28 mouse cellular contexts compared by ENCODE assay signal in the genomic region with DNA sequence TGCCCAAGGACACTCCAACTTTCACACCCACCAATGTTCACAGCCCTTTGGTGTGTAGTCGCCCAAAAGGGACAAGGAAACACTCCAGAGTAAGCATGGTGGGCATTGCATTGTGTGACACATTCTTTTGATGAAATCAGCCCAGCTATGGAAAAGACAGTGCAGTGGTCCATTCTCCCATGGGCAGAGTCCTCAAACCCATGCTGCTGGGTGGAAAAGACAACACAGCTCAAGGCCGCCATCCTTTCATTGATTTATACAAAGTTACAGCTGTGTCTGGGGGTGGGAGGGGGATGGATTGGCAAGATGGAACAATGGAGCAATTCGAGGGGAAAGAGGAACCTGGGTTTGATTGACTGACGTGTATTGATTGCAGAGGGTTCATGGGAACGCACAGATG. TPM values are rescaled to one million over a fixed set of nuclear protein-coding genes. Genes with fewer than 3 reads are reported as not detected.
A peak's percentile ranks its signal among the peaks of the same experiment; 100 is the strongest.
DNase-seq lines count a peak whose midpoint lies in the region; ATAC-seq lines count a peak whose summit lies in the region.
"Had no signal": no experiment of that assay in that cellular context is flagged by ENCODE, and none has a peak within 500 bp of the region (broad histone marks: within the 10 kb centered on the region; RNA-seq: fewer than 3 reads in every experiment).

No protein-coding gene starts in this region.

- H3K4me3 ChIP-seq in forebrain, embryonic 10.5 days = no peak overlapping the region
- no peak overlapping the region for H3K4me3 ChIP-seq in forebrain, embryonic 14.5 days (ENCODE audit: low read depth, low read length)
- H3K4me3 ChIP-seq in hindbrain, embryonic 11.5 days (ENCODE audit: low read depth, low read length) = no peak overlapping the region
- no peak overlapping the region for H3K4me3 ChIP-seq in hindbrain, embryonic 14.5 days (replicated peaks; ENCODE audit: low read length)
- H3K4me3 ChIP-seq: layer of hippocampus, adult 2 months; left cerebral cortex, adult 2 months; limb, embryonic 13.5 days; liver, embryonic 13.5 days had no signal

- no peak for ATAC-seq in forebrain, embryonic 14.5 days
- peak; percentile 63 for ATAC-seq in hindbrain, embryonic 11.5 days (ENCODE audit: low FRiP score)
- no peak for ATAC-seq in hindbrain, embryonic 14.5 days (ENCODE audit: low FRiP score)
- ATAC-seq: forebrain, postnatal 0 days; hindbrain, postnatal 0 days; lung, postnatal 0 days; Patski had no signal

- no peaks in the 10 kb centered on the region for H3K36me3 ChIP-seq in forebrain, embryonic 10.5 days (replicated peaks)
- H3K36me3 ChIP-seq in forebrain, embryonic 14.5 days (ENCODE audit: control insufficient read depth, insufficient read depth, low read length) = no peaks in the 10 kb centered on the region
- no peaks in the 10 kb centered on the region for H3K36me3 ChIP-seq in hindbrain, embryonic 11.5 days (ENCODE audit: control insufficient read depth, insufficient read depth, low read length)
- H3K36me3 ChIP-seq in hindbrain, embryonic 14.5 days (replicated peaks; ENCODE audit: control insufficient read depth, insufficient read depth) = no peaks in the 10 kb centered on the region
- H3K36me3 ChIP-seq: intestine, embryonic 15.5 days; limb, embryonic 13.5 days; liver, embryonic 13.5 days had no signal

- DNase-seq in forebrain, embryonic 10.5 days (ENCODE audit: extremely low spot score, low spot score) = no peak
- no peak for DNase-seq in forebrain, embryonic 14.5 days (ENCODE audit: low spot score)
- DNase-seq in hindbrain, embryonic 11.5 days (ENCODE audit: low spot score) = peak; percentile 30
- DNase-seq in hindbrain, embryonic 14.5 days (ENCODE audit: low spot score) = no peak
- peak; percentile 33 for DNase-seq in retina, embryonic 14.5 days (ENCODE audit: low spot score)
- no peak for DNase-seq in retina, postnatal 1 day
- DNase-seq in spleen, postnatal 14 days (ENCODE audit: low spot score in 2 of 2) = no peak
- DNase-seq: adrenal gland, postnatal 10 days; cerebellum, adult 11 months; cerebellum, adult 9-10 months; forebrain, postnatal 0 days; heart, postnatal 4 days; kidney, adult 2 months; kidney, postnatal 36 days; liver, embryonic 13.5 days; lung, adult 18-20 months; lung, postnatal 4 days; right cerebral cortex, postnatal 25 days; thymus, adult 2 months; thymus, postnatal 36 days had no signal

- peak overlapping the region; percentile 4; the same call in 1 of the 2 replicates for H3K27ac ChIP-seq in forebrain, embryonic 10.5 days
- no peak overlapping the region for H3K27ac ChIP-seq in forebrain, embryonic 14.5 days (ENCODE audit: low read depth, low read length)
- no peak overlapping the region for H3K27ac ChIP-seq in hindbrain, embryonic 11.5 days (ENCODE audit: low read depth, low read length)
- H3K27ac ChIP-seq in hindbrain, embryonic 14.5 days = no peak overlapping the region
- H3K27ac ChIP-seq: hindbrain, postnatal 0 days; intestine, embryonic 15.5 days; layer of hippocampus, adult 2 months; left cerebral cortex, adult 2 months; limb, embryonic 13.5 days; liver, embryonic 13.5 days had no signal

- 63% methylated on average over 5 of the region's 5 CpGs for WGBS in forebrain, embryonic 10.5 days
- WGBS in forebrain, embryonic 14.5 days = 39% methylated on average over 5 of the region's 5 CpGs
- WGBS in hindbrain, embryonic 11.5 days = 56% methylated on average over 5 of the region's 5 CpGs
- WGBS in hindbrain, embryonic 14.5 days = 42% methylated on average over 5 of the region's 5 CpGs

- no peak overlapping the region for H3K9ac ChIP-seq in forebrain, embryonic 14.5 days (ENCODE audit: low read length)
- no peak overlapping the region for H3K9ac ChIP-seq in hindbrain, embryonic 11.5 days (ENCODE audit: low read depth, low read length)
- H3K9ac ChIP-seq in hindbrain, embryonic 14.5 days = no peak overlapping the region
- H3K9ac ChIP-seq: forebrain, postnatal 0 days; intestine, embryonic 15.5 days; limb, embryonic 13.5 days; liver, embryonic 13.5 days had no signal

- no peaks in the 10 kb centered on the region for H3K9me3 ChIP-seq in forebrain, embryonic 10.5 days
- no peaks in the 10 kb centered on the region for H3K9me3 ChIP-seq in forebrain, embryonic 14.5 days (replicated peaks; ENCODE audit: control insufficient read depth, low read length)
- no peaks in the 10 kb centered on the region for H3K9me3 ChIP-seq in hindbrain, embryonic 11.5 days (ENCODE audit: control insufficient read depth, low read length)
- H3K9me3 ChIP-seq in hindbrain, embryonic 14.5 days (ENCODE audit: control insufficient read depth, low read length) = no peaks in the 10 kb centered on the region
- H3K9me3 ChIP-seq: intestine, embryonic 15.5 days; limb, embryonic 13.5 days; liver, embryonic 13.5 days had no signal

- no peak overlapping the region for H3K4me2 ChIP-seq in forebrain, embryonic 14.5 days (ENCODE audit: low read length)
- no peak overlapping the region for H3K4me2 ChIP-seq in hindbrain, embryonic 11.5 days (replicated peaks; ENCODE audit: low read depth, low read length)
- no peak overlapping the region for H3K4me2 ChIP-seq in hindbrain, embryonic 14.5 days (replicated peaks)

- peaks cover 21% of the 10 kb centered on the region for H3K4me1 ChIP-seq in forebrain, embryonic 10.5 days
- H3K4me1 ChIP-seq in forebrain, embryonic 14.5 days (ENCODE audit: control insufficient read depth, insufficient read depth, low read length) = no peaks in the 10 kb centered on the region
- H3K4me1 ChIP-seq in hindbrain, embryonic 11.5 days (replicated peaks; ENCODE audit: control insufficient read depth, insufficient read depth, low read length) = no peaks in the 10 kb centered on the region; the same call in 1 of the 2 replicates
- peaks cover 10% of the 10 kb centered on the region; the same call in 1 of the 2 replicates for H3K4me1 ChIP-seq in hindbrain, embryonic 14.5 days (replicated peaks; ENCODE audit: control insufficient read depth, insufficient read depth, low read length)

- H3K27me3 ChIP-seq in forebrain, embryonic 10.5 days (ENCODE audit: poor library complexity, severe bottlenecking) = peaks cover 35% of the 10 kb centered on the region
- no peaks in the 10 kb centered on the region for H3K27me3 ChIP-seq in forebrain, embryonic 14.5 days (replicated peaks; ENCODE audit: control insufficient read depth, insufficient read depth, low read length)
- no peaks in the 10 kb centered on the region for H3K27me3 ChIP-seq in hindbrain, embryonic 11.5 days (ENCODE audit: control insufficient read depth, insufficient read depth, low read length)
- H3K27me3 ChIP-seq in hindbrain, embryonic 14.5 days (ENCODE audit: control insufficient read depth, insufficient read depth, low read length) = no peaks in the 10 kb centered on the region
- H3K27me3 ChIP-seq: intestine, embryonic 15.5 days; Patski had no signal

RNA-seq across cellular contexts. Expression of a gene that starts 8.7 kb away (rescaled TPM):
- 0.06 TPM in 1 of 2 replicates, not detected in the other for polyA plus RNA-seq in forebrain, embryonic 10.5 days (2016; fragmentation: Nextera tagmentation; extraction: Ambion mirVana)
- polyA plus RNA-seq in forebrain, embryonic 14.5 days (2014; fragmentation: Nextera tagmentation; extraction: Ambion mirVana) = 0.18 TPM in 1 of 2 replicates, not detected in the other
- 0.08 TPM in 1 of 2 replicates, not detected in the other for polyA plus RNA-seq in hindbrain, embryonic 11.5 days (2014; fragmentation: Nextera tagmentation; extraction: Ambion mirVana)
- polyA plus RNA-seq in hindbrain, embryonic 14.5 days (2014; fragmentation: Nextera tagmentation; extraction: Ambion mirVana) = not detected in 2 replicates
- polyA plus RNA-seq: kidney, adult 2 months; kidney, embryonic 16.5 days; limb, embryonic 13.5 days; liver, embryonic 13.5 days; lung, postnatal 0 days had no signal

RNA-seq across cellular contexts. Expression of a gene that starts 56.5 kb away (rescaled TPM):
- 68.9 and 70.6 TPM in 2 replicates for polyA plus RNA-seq in forebrain, embryonic 10.5 days (2016; fragmentation: Nextera tagmentation; extraction: Ambion mirVana)
- polyA plus RNA-seq in forebrain, embryonic 14.5 days (2014; fragmentation: Nextera tagmentation; extraction: Ambion mirVana) = 159 and 173 TPM in 2 replicates
- 137 and 139 TPM in 2 replicates for polyA plus RNA-seq in hindbrain, embryonic 11.5 days (2014; fragmentation: Nextera tagmentation; extraction: Ambion mirVana)
- polyA plus RNA-seq in hindbrain, embryonic 14.5 days (2014; fragmentation: Nextera tagmentation; extraction: Ambion mirVana) = 202 and 219 TPM in 2 replicates

Comparison
In these comparisons a context has a peak if more than half of its experiments do, and no peak if none do; other contexts are left out.
1. DNase-seq: peak in hindbrain, embryonic 11.5 days (single experiment) and retina, embryonic 14.5 days (single experiment); none in forebrain, embryonic 10.5 days (single experiment), forebrain, embryonic 14.5 days (single experiment), hindbrain, embryonic 14.5 days (single experiment), retina, postnatal 1 day (single experiment) and spleen, postnatal 14 days (0 of 2).